Mouse (Mus musculus) 416B (cell line): ENCODE measurements around the gene Limd2.
"Not testable (repeated sequence)": the region's sequence is repeated elsewhere in the genome, so short reads cannot be mapped to it uniquely, and the experiment has no call there.

Source experiments
- DNase-seq: peaks from one replicate; pipeline ENCODE4 v3.0.0; 2011; ENCODE audit warnings: low read depth

The Limd2 gene

GRCm38 (mm10) chr11:106160841-106161721, at the start of gene Limd2, which contains the start of gene Gm10840:
Gene Limd2 (minus strand): TSS chr11:106160860.
Gene Gm10840 (plus strand): TSS chr11:106160850.
- no peak for DNase-seq

- no peak for DNase-seq
Measured at GRCm38 (mm10) chr11:106202123-106202465, 41.4 kb upstream of the Limd2 start, which contains the start of gene Strada. Gene Strada (minus strand): TSS chr11:106202168.

GRCm38 (mm10) chr11:106201337-106202122, 40.9 kb upstream of the Limd2 start:
- no peak for DNase-seq

- DNase-seq: no peak
Measured at GRCm38 (mm10) chr11:106200756-106201155, 40.1 kb upstream of the Limd2 start.

- DNase-seq: not testable (repeated sequence)
Measured at GRCm38 (mm10) chr11:106199997-106200396, 39.3 kb upstream of the Limd2 start.

GRCm38 (mm10) chr11:106198277-106198676, 37.6 kb upstream of the Limd2 start:
- DNase-seq: no peak

GRCm38 (mm10) chr11:106195341-106195740, 34.7 kb upstream of the Limd2 start:
- DNase-seq: peak; percentile 75

- no peak for DNase-seq
Measured at GRCm38 (mm10) chr11:106194891-106195290, 34.2 kb upstream of the Limd2 start.

- DNase-seq: no peak
Measured at GRCm38 (mm10) chr11:106194155-106194541, 33.5 kb upstream of the Limd2 start.

- peak; percentile 99 for DNase-seq
Measured at GRCm38 (mm10) chr11:106193371-106194154, 32.9 kb upstream of the Limd2 start.

- DNase-seq: peak; percentile 50
Measured at GRCm38 (mm10) chr11:106192657-106193370, 32.2 kb upstream of the Limd2 start.

GRCm38 (mm10) chr11:106192241-106192640, 31.6 kb upstream of the Limd2 start:
- no peak for DNase-seq

GRCm38 (mm10) chr11:106191716-106192115, 31.1 kb upstream of the Limd2 start:
- no peak for DNase-seq

GRCm38 (mm10) chr11:106187326-106187725, 26.7 kb upstream of the Limd2 start:
- no peak for DNase-seq

- no peak for DNase-seq
Measured at GRCm38 (mm10) chr11:106180449-106180801, 19.8 kb upstream of the Limd2 start.

- peak; percentile 46 for DNase-seq
Measured at GRCm38 (mm10) chr11:106179711-106180448, 19.2 kb upstream of the Limd2 start.

GRCm38 (mm10) chr11:106178036-106178782, 17.5 kb upstream of the Limd2 start:
- DNase-seq: peak; percentile 39

GRCm38 (mm10) chr11:106176372-106176771, 15.7 kb upstream of the Limd2 start:
- no peak for DNase-seq

GRCm38 (mm10) chr11:106175081-106175480, 14.4 kb upstream of the Limd2 start:
- no peak for DNase-seq

- no peak for DNase-seq
Measured at GRCm38 (mm10) chr11:106174372-106174771, 13.7 kb upstream of the Limd2 start.
